Mouse (Mus musculus) limb, embryonic 10.5 days (tissue): Measurements from ENCODE around the gene Enpp1. TPM values are rescaled to one million over a fixed set of nuclear protein-coding genes. Genes with fewer than 3 reads are reported as not detected.
"Not testable (repeated sequence)": the region's sequence is repeated elsewhere in the genome, so short reads cannot be mapped to it uniquely, and the experiment has no call there.

Source experiments
- DNase-seq: peaks from one replicate; pipeline ENCODE4 v3.0.0-alpha.2; 2017; ENCODE audit warnings: low spot score
- H3K27ac ChIP-seq: fragments of 300-500 bp; sonication (generic); 2 replicates; pipeline ENCODE4 v1.5.1; 2016; ENCODE audit warnings: mild to moderate bottlenecking
- H3K27me3 ChIP-seq: fragments of 300-500 bp; sonication (generic); 2 replicates; pipeline ENCODE4 v1.6.1; 2016; ENCODE audit warnings: low read depth, mild to moderate bottlenecking; ENCODE audit not compliant: poor library complexity, severe bottlenecking
- H3K36me3 ChIP-seq: fragments of 300-500 bp; sonication (generic); 2 replicates; pipeline ENCODE4 v1.6.1; 2016; ENCODE audit warnings: mild to moderate bottlenecking, moderate library complexity
- H3K4me1 ChIP-seq: fragments of 300-500 bp; sonication (generic); 2 replicates; pipeline ENCODE4 v1.6.1; 2016
- H3K4me3 ChIP-seq: fragments of 300-500 bp; sonication (generic); 2 replicates; pipeline ENCODE4 v1.5.1; 2016; ENCODE audit warnings: mild to moderate bottlenecking, moderate library complexity
- H3K9me3 ChIP-seq: fragments of 300-500 bp; sonication (generic); replicated peaks from 2 replicates; pipeline ENCODE4 v1.6.1; 2016; ENCODE audit warnings: mild to moderate bottlenecking
- WGBS: fragments of 180-500 bp; shearing (Covaris S2); methylation state at CpG from one replicate; pipeline ENCODE4 v1.1.7; 2016; 5-methylcytosine and 5-hydroxymethylcytosine counted together
- polyA plus RNA-seq: library from polyadenylated mRNA; unstranded; fragments of >200 nt; fragmentation: Nextera tagmentation; extraction: Ambion mirVana; gene quantifications from 2 replicates; pipeline ENCODE4 v1.2.1, GENCODE M21; 2016

Enpp1 gene
- polyA plus RNA-seq, 1 experiment from 2014 or later, result 1.1 TPM

DNA sequence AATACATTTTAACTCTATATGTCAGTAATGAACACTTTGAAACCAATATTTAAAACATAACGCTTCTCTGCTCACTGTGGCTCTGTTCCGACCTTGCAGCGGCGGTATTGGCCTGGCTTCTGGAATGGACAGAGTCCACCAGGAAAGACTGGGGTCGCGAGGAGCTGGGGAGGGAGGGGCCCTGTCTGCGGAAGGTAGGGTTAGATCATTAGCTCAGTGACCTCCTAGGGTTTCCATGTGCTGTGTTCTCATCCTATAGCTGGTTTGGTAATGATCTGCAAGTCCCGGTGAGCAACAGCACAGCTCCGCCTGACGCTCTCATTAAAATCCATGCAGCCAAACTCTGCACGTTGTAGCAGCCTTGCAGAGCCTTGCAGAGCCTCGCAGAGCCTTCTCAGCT lies 84.7 kb downstream of the Enpp1 start:
- no peak for DNase-seq
- H3K36me3 ChIP-seq, result no peaks in the 10 kb centered on the region
- H3K9me3 ChIP-seq, result no peaks in the 10 kb centered on the region
- no peaks in the 10 kb centered on the region for H3K27me3 ChIP-seq
- no peak overlapping the region for H3K4me3 ChIP-seq
- H3K27ac ChIP-seq, result no peak overlapping the region
- H3K4me1 ChIP-seq, result peaks cover 8% of the 10 kb centered on the region; the same call in 1 of the 2 replicates
- WGBS, result 76% methylated on average over 12 of the region's 12 CpGs

- DNase-seq, result peak; percentile 95
- Histone ChIP-seq H3K9me3 (no peaks in the 10 kb centered on the region), H3K4me1 (peaks cover 8% of the 10 kb centered on the region; the same call in 1 of the 2 replicates), H3K27ac (peak overlapping the region; percentile 58), H3K4me3 (no peak overlapping the region), H3K36me3 (no peaks in the 10 kb centered on the region), H3K27me3 (no peaks in the 10 kb centered on the region)
- 43% methylated on average over 24 of the region's 24 CpGs for WGBS
Observed at GRCm38 (mm10) chr10:24625060-24625701, 86.8 kb downstream of the Enpp1 start.

DNA sequence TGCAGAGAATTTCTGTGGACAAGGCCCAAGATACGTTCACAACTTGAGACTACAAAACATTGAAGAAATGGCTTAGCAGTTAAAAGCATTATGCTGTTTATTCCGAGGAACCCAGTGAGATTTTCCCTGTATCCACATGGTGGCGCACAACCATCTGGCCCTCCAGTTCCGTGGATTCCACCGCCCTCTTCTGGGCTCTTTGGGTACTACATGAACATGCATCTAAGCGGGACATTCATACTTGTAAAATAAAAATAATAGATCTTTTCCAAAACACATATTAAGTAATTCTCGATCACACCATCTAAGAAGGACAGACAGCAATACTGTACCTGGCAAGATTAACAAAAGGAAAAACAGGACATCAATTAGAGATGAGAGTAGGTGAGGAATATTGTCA lies 89.4 kb downstream of the Enpp1 start:
- 24% methylated on average over 7 of the region's 7 CpGs for WGBS
- Histone ChIP-seq H3K4me3 (no peak overlapping the region), H3K27ac (no peak overlapping the region), H3K36me3 (no peaks in the 10 kb centered on the region), H3K27me3 (no peaks in the 10 kb centered on the region), H3K9me3 (no peaks in the 10 kb centered on the region), H3K4me1 (peaks cover 4% of the 10 kb centered on the region; the same call in 1 of the 2 replicates)
- DNase-seq, result peak; percentile 75

- peak; percentile 73 for DNase-seq
- H3K27ac ChIP-seq, result no peak overlapping the region
- WGBS, result 45% methylated on average over 9 of the region's 9 CpGs
- no peaks in the 10 kb centered on the region for H3K36me3 ChIP-seq
- no peak overlapping the region for H3K4me3 ChIP-seq
- no peaks in the 10 kb centered on the region for H3K9me3 ChIP-seq
- no peaks in the 10 kb centered on the region for H3K4me1 ChIP-seq
- H3K27me3 ChIP-seq, result no peaks in the 10 kb centered on the region
Observed at GRCm38 (mm10) chr10:24621572-24621971, 90.4 kb downstream of the Enpp1 start.

DNA sequence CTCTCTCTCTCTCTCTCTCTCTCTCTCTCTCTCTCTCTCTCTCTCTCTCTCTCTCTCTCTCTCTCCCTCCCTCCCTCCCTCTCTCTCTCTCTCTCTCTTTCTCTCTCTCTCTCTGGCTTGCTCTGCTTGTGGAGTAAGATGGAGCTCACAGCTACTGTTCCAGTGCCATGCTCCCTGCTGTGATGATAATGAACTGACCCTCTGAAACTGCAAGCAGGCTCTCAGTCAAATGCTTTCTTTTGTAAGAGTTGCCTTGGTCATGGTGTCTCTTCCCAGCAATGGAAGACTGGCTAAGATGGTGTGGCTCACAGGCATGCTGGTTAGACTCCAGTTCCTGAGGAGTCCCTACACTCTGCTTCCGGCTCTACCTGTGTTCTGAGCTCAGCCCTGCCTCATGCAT lies 95.4 kb downstream of the Enpp1 start:
- not testable (repeated sequence) for H3K9me3 ChIP-seq, DNase-seq, H3K4me3 ChIP-seq, H3K4me1 ChIP-seq, H3K27me3 ChIP-seq, H3K27ac ChIP-seq, H3K36me3 ChIP-seq
- 97% methylated on average over 1 of the region's 1 CpGs for WGBS

- Histone ChIP-seq H3K36me3 (no peaks in the 10 kb centered on the region), H3K27ac (no peak overlapping the region), H3K27me3 (no peaks in the 10 kb centered on the region), H3K4me1 (no peaks in the 10 kb centered on the region), H3K9me3 (no peaks in the 10 kb centered on the region), H3K4me3 (no peak overlapping the region)
- no peak for DNase-seq
- WGBS, result 87% methylated on average over 6 of the region's 6 CpGs
Observed at GRCm38 (mm10) chr10:24615799-24616198, 96.2 kb downstream of the Enpp1 start.

DNA sequence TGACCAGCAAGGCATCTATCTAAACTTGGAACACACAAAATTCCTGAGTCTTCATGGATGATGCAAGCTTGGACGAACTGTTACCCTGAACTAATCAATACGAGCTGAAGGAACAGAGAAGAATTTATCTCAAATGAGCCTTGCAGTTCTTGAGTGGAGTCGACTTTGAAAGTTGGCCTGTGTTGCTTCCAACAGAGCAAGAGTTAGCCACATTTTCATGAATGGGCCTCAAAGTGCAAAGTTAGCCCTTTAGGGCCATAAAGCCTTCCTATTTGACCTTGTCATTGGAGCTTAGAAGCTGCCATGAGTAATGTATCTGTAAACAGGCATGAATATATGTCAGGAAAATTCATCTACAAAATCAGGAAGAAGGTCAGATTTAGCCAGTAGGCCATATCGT lies 97.2 kb downstream of the Enpp1 start:
- no peak overlapping the region for H3K27ac ChIP-seq
- no peaks in the 10 kb centered on the region for H3K36me3 ChIP-seq
- no peaks in the 10 kb centered on the region for H3K4me1 ChIP-seq
- DNase-seq, result no peak
- H3K9me3 ChIP-seq, result no peaks in the 10 kb centered on the region
- WGBS, result 94% methylated on average over 4 of the region's 4 CpGs
- no peaks in the 10 kb centered on the region for H3K27me3 ChIP-seq
- H3K4me3 ChIP-seq, result no peak overlapping the region

DNA sequence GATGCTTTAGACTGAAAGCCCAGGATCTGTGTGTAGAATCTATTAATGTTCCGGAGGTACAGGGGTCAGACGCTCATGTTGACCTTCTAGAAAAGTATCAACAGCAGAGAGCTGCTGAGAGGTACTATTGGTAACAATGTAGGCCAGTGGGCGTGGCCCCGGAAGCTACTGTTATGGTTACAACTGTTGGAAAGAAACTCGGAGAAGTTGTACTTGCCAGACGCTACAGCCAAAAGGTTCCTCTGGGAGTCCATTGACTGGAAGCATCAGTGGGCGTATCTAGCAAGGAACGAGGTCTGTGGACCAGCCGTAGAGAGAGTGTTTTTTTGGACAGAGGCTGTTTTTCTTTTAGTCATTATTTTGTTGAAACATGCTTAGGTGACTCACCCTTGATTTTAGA lies 102.2 kb downstream of the Enpp1 start:
- DNase-seq, result no peak
- H3K4me1 ChIP-seq, result no peaks in the 10 kb centered on the region
- H3K27ac ChIP-seq, result no peak overlapping the region
- WGBS, result 94% methylated on average over 9 of the region's 9 CpGs
- H3K4me3 ChIP-seq, result no peak overlapping the region
- H3K9me3 ChIP-seq, result no peaks in the 10 kb centered on the region
- no peaks in the 10 kb centered on the region for H3K27me3 ChIP-seq
- no peaks in the 10 kb centered on the region for H3K36me3 ChIP-seq

- H3K36me3 ChIP-seq, result no peaks in the 10 kb centered on the region
- no peaks in the 10 kb centered on the region for H3K27me3 ChIP-seq
- H3K9me3 ChIP-seq, result no peaks in the 10 kb centered on the region
- no peak for DNase-seq
- H3K4me3 ChIP-seq, result no peak overlapping the region
- 90% methylated on average over 3 of the region's 3 CpGs for WGBS
- no peaks in the 10 kb centered on the region for H3K4me1 ChIP-seq
- H3K27ac ChIP-seq, result no peak overlapping the region
Observed at GRCm38 (mm10) chr10:24609146-24609545, 102.8 kb downstream of the Enpp1 start.

DNA sequence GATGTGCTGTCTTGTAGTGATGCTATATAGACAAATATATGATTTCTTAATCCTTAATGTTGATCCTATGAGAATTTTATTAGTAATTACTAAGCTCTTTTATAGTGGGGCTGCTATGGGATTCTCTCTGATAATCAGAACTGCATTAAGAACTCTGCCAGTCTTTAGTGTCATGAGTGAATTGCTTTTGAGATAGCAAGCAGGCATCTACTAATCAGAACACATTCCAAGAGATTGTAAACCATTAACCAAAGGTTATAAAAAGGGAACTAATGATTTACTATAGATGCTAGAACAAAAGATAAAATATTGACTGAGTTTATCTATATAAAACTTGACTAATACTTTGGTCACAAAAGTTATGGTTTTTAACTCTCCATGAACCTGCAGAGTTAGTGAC lies 108.2 kb downstream of the Enpp1 start:
- H3K27ac ChIP-seq, result no peak overlapping the region
- H3K27me3 ChIP-seq, result no peaks in the 10 kb centered on the region
- no peak for DNase-seq
- no peaks in the 10 kb centered on the region for H3K9me3 ChIP-seq
- H3K36me3 ChIP-seq, result no peaks in the 10 kb centered on the region
- H3K4me3 ChIP-seq, result no peak overlapping the region
- H3K4me1 ChIP-seq, result no peaks in the 10 kb centered on the region

DNA sequence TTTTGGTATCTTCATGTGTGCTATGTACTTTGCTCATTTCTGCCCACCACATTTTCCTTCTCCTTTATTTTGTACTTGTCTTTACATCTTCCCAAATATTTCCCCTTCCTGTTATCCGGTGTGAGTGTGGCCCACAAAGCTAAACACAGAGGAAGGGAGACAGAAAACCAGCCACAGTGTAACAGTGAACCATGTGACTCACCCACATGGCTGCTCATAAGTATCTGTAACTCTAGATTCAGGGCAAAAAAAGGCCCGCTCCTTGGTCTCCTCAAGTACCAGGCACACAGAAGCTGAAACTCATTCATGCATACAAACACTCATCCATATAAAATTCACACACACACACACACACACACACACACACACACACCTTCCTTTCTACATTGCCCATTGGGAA lies 108.9 kb downstream of the Enpp1 start:
- Histone ChIP-seq H3K36me3 (no peaks in the 10 kb centered on the region), H3K4me1 (no peaks in the 10 kb centered on the region), H3K9me3 (no peaks in the 10 kb centered on the region), H3K4me3 (no peak overlapping the region), H3K27me3 (no peaks in the 10 kb centered on the region), H3K27ac (no peak overlapping the region)
- DNase-seq, result no peak
- 79% methylated on average over 2 of the region's 2 CpGs for WGBS

DNA sequence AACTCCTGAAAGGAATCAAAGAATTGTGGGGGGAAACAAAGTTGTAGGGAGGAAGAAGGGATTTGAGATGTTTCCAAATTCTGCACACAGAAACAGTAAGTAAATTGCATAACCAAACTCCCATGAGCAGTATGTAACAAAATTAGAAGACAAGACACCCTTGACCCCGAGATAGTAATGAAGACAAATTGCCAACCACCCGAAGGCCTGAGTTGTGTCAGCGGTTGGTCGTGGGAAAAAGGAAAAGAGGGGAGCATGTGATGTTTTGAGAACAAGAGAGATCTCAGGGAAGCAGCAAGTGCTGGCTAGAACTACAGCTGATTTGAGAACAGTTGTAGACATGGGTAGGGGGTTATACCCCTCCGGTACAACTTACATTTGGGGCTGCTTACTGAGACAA lies 112.2 kb downstream of the Enpp1 start:
- no peaks in the 10 kb centered on the region for H3K9me3 ChIP-seq
- H3K4me1 ChIP-seq, result peaks cover 18% of the 10 kb centered on the region
- DNase-seq, result no peak
- H3K27me3 ChIP-seq, result no peaks in the 10 kb centered on the region
- H3K4me3 ChIP-seq, result no peak overlapping the region
- peaks cover 5% of the 10 kb centered on the region; the same call in 1 of the 2 replicates for H3K36me3 ChIP-seq
- no peak overlapping the region for H3K27ac ChIP-seq
- 71% methylated on average over 5 of the region's 5 CpGs for WGBS

- Histone ChIP-seq H3K4me3 (no peak overlapping the region), H3K4me1 (peaks cover 30% of the 10 kb centered on the region), H3K36me3 (peaks cover 5% of the 10 kb centered on the region; the same call in 1 of the 2 replicates), H3K27me3 (no peaks in the 10 kb centered on the region), H3K27ac (no peak overlapping the region), H3K9me3 (no peaks in the 10 kb centered on the region)
- DNase-seq, result no peak
- 93% methylated on average over 6 of the region's 6 CpGs for WGBS
Observed at GRCm38 (mm10) chr10:24598693-24599092, 113.3 kb downstream of the Enpp1 start.

GRCm38 (mm10) chr10:24597789-24598188 lies 114.2 kb downstream of the Enpp1 start:
- Histone ChIP-seq H3K27me3 (no peaks in the 10 kb centered on the region), H3K36me3 (peaks cover 5% of the 10 kb centered on the region; the same call in 1 of the 2 replicates), H3K4me1 (peaks cover 39% of the 10 kb centered on the region), H3K4me3 (no peak overlapping the region), H3K9me3 (no peaks in the 10 kb centered on the region), H3K27ac (no peak overlapping the region)
- 93% methylated on average over 4 of the region's 4 CpGs for WGBS
- DNase-seq, result no peak
